Mouse (Mus musculus): ENCODE results near the gene Rbm44. TPM values are rescaled to one million over a fixed set of nuclear protein-coding genes. Genes with fewer than 3 reads are reported as not detected.

The Rbm44 gene
- polyA plus RNA-seq, 1 experiment from 2014 or later = 0.37 TPM

DNA sequence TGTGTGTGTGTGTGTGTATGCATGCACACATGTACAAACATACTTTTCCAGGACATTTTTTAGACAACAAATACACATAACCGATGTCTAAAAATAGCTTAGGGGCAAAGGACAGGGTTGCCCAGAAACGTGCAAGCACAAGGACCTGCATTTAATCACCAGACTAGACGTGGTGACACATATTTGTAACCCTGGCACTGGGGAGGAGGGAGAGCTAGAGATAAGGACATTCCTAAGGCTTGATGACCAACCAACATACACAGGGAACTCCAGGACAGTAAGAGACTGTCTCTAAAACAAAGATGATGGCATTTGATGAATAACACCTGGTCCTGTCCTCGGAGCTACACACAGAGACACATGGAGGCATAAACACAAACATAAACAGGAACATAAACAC is 35.6 kb upstream of the Rbm44 start:
- Histone ChIP-seq H3K4me2 (no peak overlapping the region), H3K27me3 (ENCODE audit: control insufficient read depth, insufficient read depth, low read length) (no peaks in the 10 kb centered on the region), H3K9ac (ENCODE audit: low read length) (no peak overlapping the region), H3K4me1 (ENCODE audit: control insufficient read depth, insufficient read depth, low read length) (no peaks in the 10 kb centered on the region), H3K27ac (ENCODE audit: low read depth, low read length) (no peak overlapping the region), H3K9me3 (ENCODE audit: control insufficient read depth, low read length) (no peaks in the 10 kb centered on the region), H3K4me3 (ENCODE audit: low read depth, low read length) (no peak overlapping the region), H3K36me3 (ENCODE audit: control insufficient read depth, insufficient read depth, low read length) (no peaks in the 10 kb centered on the region; the same call in 1 of the 2 replicates)
- 80% methylated on average over 4 of the region's 4 CpGs for WGBS
- no peak for DNase-seq (ENCODE audit: low spot score, missing footprints)
- no peak for ATAC-seq (ENCODE audit: low FRiP score)

DNA sequence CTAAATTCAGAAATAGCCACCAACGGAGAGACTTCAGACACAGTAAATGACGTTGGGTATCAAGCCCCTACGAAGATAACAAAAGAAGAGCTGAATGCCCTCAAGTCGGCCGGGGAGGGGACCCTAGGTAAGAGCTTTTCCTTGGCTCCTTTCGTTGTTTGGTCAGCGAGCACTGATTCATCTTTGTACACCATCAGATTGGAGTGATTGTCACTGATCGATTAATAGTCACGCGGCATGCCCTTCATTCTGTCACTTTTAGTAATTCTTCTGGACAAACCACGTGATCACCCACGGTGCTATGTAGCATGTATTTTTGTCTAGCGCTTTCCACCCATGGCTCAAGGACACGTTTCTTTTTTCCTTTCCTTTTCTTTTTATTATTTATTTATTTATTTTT is 32.7 kb upstream of the Rbm44 start:
- ATAC-seq (ENCODE audit: low FRiP score) = no peak
- no peak for DNase-seq (ENCODE audit: low spot score, missing footprints)
- 94% methylated on average over 14 of the region's 14 CpGs for WGBS
- Histone ChIP-seq H3K9me3 (ENCODE audit: control insufficient read depth, low read length) (no peaks in the 10 kb centered on the region), H3K9ac (ENCODE audit: low read length) (no peak overlapping the region), H3K4me3 (ENCODE audit: low read depth, low read length) (no peak overlapping the region), H3K27me3 (ENCODE audit: control insufficient read depth, insufficient read depth, low read length) (no peaks in the 10 kb centered on the region), H3K36me3 (ENCODE audit: control insufficient read depth, insufficient read depth, low read length) (no peaks in the 10 kb centered on the region; the same call in 1 of the 2 replicates), H3K4me2 (no peak overlapping the region), H3K4me1 (ENCODE audit: control insufficient read depth, insufficient read depth, low read length) (no peaks in the 10 kb centered on the region), H3K27ac (ENCODE audit: low read depth, low read length) (no peak overlapping the region)

DNA sequence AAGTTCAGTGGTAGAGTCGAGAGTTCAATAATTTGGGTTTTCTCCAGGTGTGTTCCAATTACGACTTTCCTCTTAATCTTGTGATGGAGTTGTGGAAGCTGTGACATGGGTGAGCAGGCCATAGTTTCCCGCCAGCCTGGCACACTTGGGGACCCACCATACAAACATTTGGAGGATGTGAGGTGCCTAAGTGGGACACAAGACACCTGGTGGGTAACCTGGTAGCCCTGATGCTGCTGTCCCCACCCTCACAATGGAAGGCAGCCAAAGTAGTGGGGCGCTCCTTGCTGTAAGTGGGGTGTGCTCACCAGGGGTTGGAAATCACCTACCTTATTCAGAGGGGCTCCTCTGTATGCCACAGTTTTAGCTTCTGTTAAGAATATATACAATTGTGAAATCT is 32.3 kb upstream of the Rbm44 start:
- 93% methylated on average over 4 of the region's 4 CpGs for WGBS
- ATAC-seq (ENCODE audit: low FRiP score) (no peak), DNase-seq (ENCODE audit: low spot score, missing footprints) (no peak)
- no peaks in the 10 kb centered on the region for H3K4me1 ChIP-seq (ENCODE audit: control insufficient read depth, insufficient read depth, low read length)
- no peak overlapping the region for H3K27ac ChIP-seq (ENCODE audit: low read depth, low read length)
- H3K4me3 ChIP-seq (ENCODE audit: low read depth, low read length) = no peak overlapping the region
- no peak overlapping the region for H3K9ac ChIP-seq (ENCODE audit: low read length)
- H3K9me3 ChIP-seq (ENCODE audit: control insufficient read depth, low read length) = no peaks in the 10 kb centered on the region
- no peaks in the 10 kb centered on the region for H3K36me3 ChIP-seq (ENCODE audit: control insufficient read depth, insufficient read depth, low read length)
- H3K27me3 ChIP-seq (ENCODE audit: control insufficient read depth, insufficient read depth, low read length) = no peaks in the 10 kb centered on the region
- no peak overlapping the region for H3K4me2 ChIP-seq

DNA sequence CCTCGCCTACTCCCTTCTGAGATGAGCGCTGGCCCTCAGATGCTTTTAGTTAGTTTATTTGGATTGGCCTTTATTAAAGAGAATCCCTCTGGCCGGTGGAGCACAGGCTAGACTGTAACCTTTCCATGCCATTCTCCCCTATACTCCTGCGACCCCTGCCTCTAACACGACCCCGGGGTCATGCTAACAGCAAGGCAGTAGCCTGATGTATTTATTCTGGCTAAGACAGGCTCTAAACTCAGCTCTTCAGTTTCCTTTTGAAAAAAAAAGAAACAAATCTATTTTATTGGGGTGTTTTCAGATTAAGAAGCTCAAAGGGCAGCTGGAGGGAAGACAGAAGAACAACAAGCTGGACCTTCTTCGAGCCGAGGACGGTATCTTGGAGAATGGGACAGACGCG is 22.8 kb upstream of the Rbm44 start:
- Histone ChIP-seq H3K4me3 (ENCODE audit: low read depth, low read length) (no peak overlapping the region), H3K27me3 (ENCODE audit: control insufficient read depth, insufficient read depth, low read length) (no peaks in the 10 kb centered on the region), H3K4me2 (no peak overlapping the region), H3K9me3 (ENCODE audit: control insufficient read depth, low read length) (no peaks in the 10 kb centered on the region), H3K27ac (ENCODE audit: low read depth, low read length) (no peak overlapping the region), H3K36me3 (ENCODE audit: control insufficient read depth, insufficient read depth, low read length) (no peaks in the 10 kb centered on the region), H3K4me1 (ENCODE audit: control insufficient read depth, insufficient read depth, low read length) (no peaks in the 10 kb centered on the region), H3K9ac (ENCODE audit: low read length) (no peak overlapping the region)
- DNase-seq (ENCODE audit: low spot score, missing footprints) (no peak), ATAC-seq (ENCODE audit: low FRiP score) (no peak)
- 82% methylated on average over 11 of the region's 11 CpGs for WGBS

DNA sequence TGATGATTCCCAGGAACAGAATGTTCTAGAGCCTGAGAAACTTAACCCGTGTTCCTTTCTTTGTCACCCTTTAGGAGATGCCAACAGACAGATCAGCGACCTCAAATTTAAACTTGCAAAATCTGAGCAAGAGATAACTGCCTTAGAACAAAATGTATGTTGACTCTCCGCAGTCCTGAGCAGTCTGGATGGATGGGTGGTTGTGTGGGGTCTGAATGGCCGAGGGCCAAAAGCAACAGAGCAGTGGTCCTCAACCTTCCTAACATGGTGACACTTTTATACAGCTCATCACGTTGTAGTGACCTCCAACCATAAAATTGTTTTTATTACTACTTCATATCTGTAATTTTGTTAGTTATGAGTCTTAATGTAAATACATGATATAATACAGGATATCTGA is 21.9 kb upstream of the Rbm44 start:
- ATAC-seq (ENCODE audit: low FRiP score) (no peak), DNase-seq (ENCODE audit: low spot score, missing footprints) (no peak)
- no peak overlapping the region for H3K4me2 ChIP-seq
- no peaks in the 10 kb centered on the region for H3K9me3 ChIP-seq (ENCODE audit: control insufficient read depth, low read length)
- WGBS = 94% methylated on average over 5 of the region's 5 CpGs
- H3K27me3 ChIP-seq (ENCODE audit: control insufficient read depth, insufficient read depth, low read length) = no peaks in the 10 kb centered on the region
- no peak overlapping the region for H3K4me3 ChIP-seq (ENCODE audit: low read depth, low read length)
- H3K36me3 ChIP-seq (ENCODE audit: control insufficient read depth, insufficient read depth, low read length) = no peaks in the 10 kb centered on the region; the same call in 1 of the 2 replicates
- no peak overlapping the region for H3K27ac ChIP-seq (ENCODE audit: low read depth, low read length)
- no peaks in the 10 kb centered on the region for H3K4me1 ChIP-seq (ENCODE audit: control insufficient read depth, insufficient read depth, low read length)
- H3K9ac ChIP-seq (ENCODE audit: low read length) = no peak overlapping the region

DNA sequence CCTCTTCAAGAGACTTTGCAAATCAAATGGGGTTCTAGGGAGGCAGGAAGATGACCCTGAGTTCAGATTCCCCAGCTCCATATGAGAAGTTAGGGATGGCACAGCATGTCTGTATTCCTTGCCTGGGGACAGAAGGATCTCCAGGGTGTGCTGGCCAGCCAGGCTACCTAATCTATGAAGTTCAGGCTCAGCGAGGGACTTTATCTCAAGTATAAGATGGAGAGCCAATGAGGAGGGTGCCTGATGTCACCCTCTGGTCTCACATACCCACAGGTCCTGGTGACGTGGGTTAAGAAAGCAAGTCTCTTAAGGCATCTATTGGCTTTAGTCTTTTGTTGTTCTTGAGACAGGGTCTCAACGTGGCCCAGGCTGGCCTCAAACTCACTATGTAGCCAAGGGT is 21.4 kb upstream of the Rbm44 start:
- WGBS = 85% methylated on average over 3 of the region's 3 CpGs
- H3K4me1 ChIP-seq (ENCODE audit: control insufficient read depth, insufficient read depth, low read length) = no peaks in the 10 kb centered on the region
- no peak overlapping the region for H3K9ac ChIP-seq (ENCODE audit: low read length)
- ATAC-seq (ENCODE audit: low FRiP score) (no peak), DNase-seq (ENCODE audit: low spot score, missing footprints) (no peak)
- no peak overlapping the region for H3K4me2 ChIP-seq
- no peaks in the 10 kb centered on the region for H3K9me3 ChIP-seq (ENCODE audit: control insufficient read depth, low read length)
- H3K36me3 ChIP-seq (ENCODE audit: control insufficient read depth, insufficient read depth, low read length) = no peaks in the 10 kb centered on the region; the same call in 1 of the 2 replicates
- no peak overlapping the region for H3K27ac ChIP-seq (ENCODE audit: low read depth, low read length)
- H3K4me3 ChIP-seq (ENCODE audit: low read depth, low read length) = no peak overlapping the region
- no peaks in the 10 kb centered on the region for H3K27me3 ChIP-seq (ENCODE audit: control insufficient read depth, insufficient read depth, low read length)

DNA sequence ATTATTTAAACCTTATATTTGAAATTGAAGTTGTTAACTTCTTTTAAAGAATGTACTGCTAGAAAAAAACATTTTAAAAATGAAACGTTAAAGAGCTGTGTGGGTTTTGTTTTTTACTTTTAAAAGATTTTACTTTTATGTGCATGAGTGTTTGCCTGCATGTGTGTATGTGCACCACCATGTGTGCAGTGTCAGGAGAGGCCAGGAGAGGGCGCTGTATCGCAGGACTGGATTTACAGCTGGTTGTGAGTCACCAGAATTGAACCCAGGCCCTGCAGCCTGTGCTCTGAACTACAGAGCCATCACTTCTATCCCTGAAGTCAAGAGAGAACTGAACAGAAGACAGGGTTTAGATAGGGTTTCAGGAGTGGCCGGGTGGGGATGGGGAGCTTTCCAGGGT is 16.0 kb upstream of the Rbm44 start:
- 86% methylated on average over 4 of the region's 4 CpGs for WGBS
- no peaks in the 10 kb centered on the region; the same call in 1 of the 2 replicates for H3K36me3 ChIP-seq (ENCODE audit: control insufficient read depth, insufficient read depth, low read length)
- no peaks in the 10 kb centered on the region for H3K27me3 ChIP-seq (ENCODE audit: control insufficient read depth, insufficient read depth, low read length)
- no peak for DNase-seq (ENCODE audit: low spot score, missing footprints)
- H3K4me2 ChIP-seq = no peak overlapping the region
- no peak overlapping the region for H3K27ac ChIP-seq (ENCODE audit: low read depth, low read length)
- no peaks in the 10 kb centered on the region for H3K4me1 ChIP-seq (ENCODE audit: control insufficient read depth, insufficient read depth, low read length)
- no peak overlapping the region for H3K4me3 ChIP-seq (ENCODE audit: low read depth, low read length)
- no peaks in the 10 kb centered on the region for H3K9me3 ChIP-seq (ENCODE audit: control insufficient read depth, low read length)
- ATAC-seq (ENCODE audit: low FRiP score) = no peak
- no peak overlapping the region for H3K9ac ChIP-seq (ENCODE audit: low read length)

DNA sequence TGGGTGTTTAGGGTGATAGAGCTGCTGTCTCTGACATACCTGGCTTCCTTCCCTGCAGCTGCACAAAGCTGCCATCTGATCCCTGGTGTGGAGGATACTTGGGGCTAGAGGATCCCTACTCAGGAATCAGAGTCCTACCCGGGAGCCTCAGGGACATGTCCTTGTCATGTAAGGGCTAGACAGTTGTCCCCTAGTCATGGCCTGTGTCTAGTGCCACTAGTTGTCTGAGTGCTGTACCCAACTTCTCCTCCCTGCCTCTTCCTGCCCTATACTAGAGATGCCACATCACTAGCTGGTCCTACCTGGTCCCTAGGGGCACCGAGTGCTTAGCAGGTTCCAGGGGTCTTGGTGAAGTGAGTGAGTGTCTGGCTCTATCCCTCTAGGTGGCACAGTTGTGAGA is 7.9 kb upstream of the Rbm44 start:
- no peak for ATAC-seq (ENCODE audit: low FRiP score)
- no peaks in the 10 kb centered on the region for H3K36me3 ChIP-seq (ENCODE audit: control insufficient read depth, insufficient read depth, low read length)
- no peaks in the 10 kb centered on the region for H3K9me3 ChIP-seq (ENCODE audit: control insufficient read depth, low read length)
- no peaks in the 10 kb centered on the region for H3K27me3 ChIP-seq (ENCODE audit: control insufficient read depth, insufficient read depth, low read length)
- no peak overlapping the region for H3K4me2 ChIP-seq
- H3K9ac ChIP-seq (ENCODE audit: low read length) = no peak overlapping the region
- DNase-seq (ENCODE audit: low spot score, missing footprints) = no peak
- H3K4me1 ChIP-seq (ENCODE audit: control insufficient read depth, insufficient read depth, low read length) = no peaks in the 10 kb centered on the region
- WGBS = 86% methylated on average over 2 of the region's 2 CpGs
- no peak overlapping the region for H3K4me3 ChIP-seq (ENCODE audit: low read depth, low read length)
- no peak overlapping the region for H3K27ac ChIP-seq (ENCODE audit: low read depth, low read length)

DNA sequence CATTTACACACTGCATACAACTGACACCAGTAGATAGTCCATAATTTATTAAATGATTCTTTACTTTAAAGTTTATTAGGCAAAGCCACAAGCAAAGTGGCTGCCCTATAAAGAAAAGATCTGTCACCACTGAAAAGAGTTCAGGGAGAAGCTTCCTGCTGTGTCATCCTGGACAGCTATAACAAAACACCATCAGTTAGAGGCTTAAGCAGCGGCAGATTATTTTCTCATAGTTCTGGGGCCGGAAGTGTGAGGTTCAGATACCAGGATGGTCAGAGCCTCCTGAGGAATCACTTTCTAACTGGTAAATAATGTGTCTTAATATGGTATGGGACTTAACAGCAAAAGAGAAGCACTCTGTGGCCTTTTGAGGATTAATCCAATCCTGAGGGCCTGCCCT is 6.6 kb downstream of the Rbm44 start:
- Histone ChIP-seq H3K9me3 (ENCODE audit: control insufficient read depth, low read length) (no peaks in the 10 kb centered on the region), H3K4me1 (ENCODE audit: control insufficient read depth, insufficient read depth, low read length) (no peaks in the 10 kb centered on the region), H3K4me3 (ENCODE audit: low read depth, low read length) (no peak overlapping the region), H3K36me3 (ENCODE audit: control insufficient read depth, insufficient read depth, low read length) (no peaks in the 10 kb centered on the region), H3K27me3 (ENCODE audit: control insufficient read depth, insufficient read depth, low read length) (no peaks in the 10 kb centered on the region), H3K27ac (ENCODE audit: low read depth, low read length) (no peak overlapping the region), H3K9ac (ENCODE audit: low read length) (no peak overlapping the region), H3K4me2 (no peak overlapping the region)
- 59% methylated on average over 2 of the region's 2 CpGs for WGBS
- ATAC-seq (ENCODE audit: low FRiP score) (no peak), DNase-seq (ENCODE audit: low spot score, missing footprints) (no peak)

DNA sequence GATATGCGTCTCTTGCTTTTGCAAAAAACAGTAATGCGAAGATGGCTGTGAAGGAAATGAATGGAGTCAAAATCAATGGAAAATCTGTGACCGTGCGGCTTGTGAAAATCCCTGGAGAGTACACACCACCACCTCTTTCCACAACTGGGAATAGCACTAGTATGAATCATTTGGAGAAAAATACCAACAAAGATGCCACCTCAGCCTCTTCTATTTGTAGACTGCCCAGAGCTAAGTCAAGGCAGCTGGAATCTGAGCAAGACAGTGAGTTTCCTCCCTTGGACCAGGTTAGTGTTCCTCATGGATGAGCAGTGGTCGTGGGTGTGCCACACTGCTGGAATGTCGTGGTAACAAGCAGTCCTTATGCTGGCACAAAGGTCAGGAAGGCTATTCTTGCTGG is 21.9 kb downstream of the Rbm44 start:
- Histone ChIP-seq H3K36me3 (ENCODE audit: control insufficient read depth, insufficient read depth, low read length) (no peaks in the 10 kb centered on the region), H3K27me3 (ENCODE audit: control insufficient read depth, insufficient read depth, low read length) (no peaks in the 10 kb centered on the region), H3K4me3 (ENCODE audit: low read depth, low read length) (no peak overlapping the region), H3K9me3 (ENCODE audit: control insufficient read depth, low read length) (no peaks in the 10 kb centered on the region), H3K4me2 (no peak overlapping the region), H3K27ac (ENCODE audit: low read depth, low read length) (no peak overlapping the region), H3K9ac (ENCODE audit: low read length) (no peak overlapping the region), H3K4me1 (ENCODE audit: control insufficient read depth, insufficient read depth, low read length) (no peaks in the 10 kb centered on the region)
- no peak for DNase-seq (ENCODE audit: low spot score, missing footprints)
- 85% methylated on average over 6 of the region's 6 CpGs for WGBS
- no peak for ATAC-seq (ENCODE audit: low FRiP score)

Data from midbrain, embryonic 11.5 days (tissue).